Comparison of ENCODE assay signal across 9 mouse cellular contexts in the genomic region with DNA sequence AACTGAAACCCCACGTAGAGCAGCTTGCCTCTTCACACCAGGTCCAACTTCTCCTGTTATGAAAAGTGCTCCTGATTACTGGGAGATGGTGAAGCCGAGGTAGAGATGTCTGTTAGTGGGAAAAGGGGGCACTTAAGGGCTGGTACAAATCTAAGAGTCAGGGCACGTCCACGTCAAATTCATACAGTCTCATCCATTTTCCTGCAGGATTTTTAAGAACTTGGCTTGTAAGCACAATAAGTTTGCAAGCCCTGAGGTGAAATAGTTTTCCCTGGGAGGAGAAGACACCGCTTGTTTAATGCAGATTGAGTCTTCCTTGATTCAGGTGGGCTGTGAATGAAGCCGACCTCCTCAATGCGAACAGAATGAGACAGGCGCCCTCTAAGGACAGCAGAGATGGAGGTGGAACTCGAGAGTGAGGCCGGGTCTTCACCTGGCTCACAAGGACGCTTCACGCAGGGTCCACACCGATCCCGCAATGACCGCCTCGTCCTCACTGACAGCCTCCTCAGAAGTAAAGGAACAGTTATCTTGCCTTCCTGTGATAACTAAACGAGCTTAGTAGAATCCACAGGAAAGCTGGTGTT. TPM values are rescaled to one million over a fixed set of nuclear protein-coding genes. Genes with fewer than 3 reads are reported as not detected.
DNase-seq lines count a peak whose midpoint lies in the region; ATAC-seq and TF ChIP-seq lines count a peak whose summit lies in the region.
"Had no signal": no experiment of that assay in that cellular context is flagged by ENCODE, and none has a peak within 500 bp of the region (broad histone marks: within the 10 kb centered on the region; RNA-seq: fewer than 3 reads in every experiment).

No protein-coding gene starts in this region.

- ATAC-seq in heart, embryonic 14.5 days (ENCODE audit: insufficient number of reproducible peaks, insufficient read depth, low FRiP score, low read depth) = no peak
- ATAC-seq in liver, embryonic 16.5 days (ENCODE audit: low read depth) = no peak

- H3K27ac ChIP-seq in heart, adult 2 months = peak overlapping the region; percentile 78
- peak overlapping the region in 1 of 2 experiments; percentile 86; a peak in 2 of 4 replicates for H3K27ac ChIP-seq in heart, embryonic 14.5 days (replicated peaks in 1 of 2; ENCODE audit: control insufficient read depth in 1 of 2, insufficient read depth in 1 of 2, low read depth in 2 of 2, low read length in 2 of 2)
- peak overlapping the region; percentile 67 for H3K27ac ChIP-seq in liver, embryonic 16.5 days (ENCODE audit: low read length)

- TF ChIP-seq EP300 in heart, adult 2 months (IDR thresholded peaks at IDR 0.05; ENCODE audit: insufficient read depth, low read depth, low read length) = no peak

- no peaks in the 10 kb centered on the region for H3K79me2 ChIP-seq in heart, adult 2 months (replicated peaks; ENCODE audit: control insufficient read depth, insufficient read depth, low read length)
- H3K79me2 ChIP-seq in C2C12 (ENCODE audit: control insufficient read depth, insufficient read depth) = no peaks in the 10 kb centered on the region

- TF ChIP-seq CTCF in heart, adult 2 months (IDR thresholded peaks at IDR 0.05) = peak; percentile 26
- TF ChIP-seq CTCF in C2C12 (IDR thresholded peaks at IDR 0.05; ENCODE audit: control insufficient read depth, insufficient read depth, insufficient read length) = no peak

- peak overlapping the region; percentile 78 for H3K4me2 ChIP-seq in heart, embryonic 14.5 days (ENCODE audit: low read length)
- peak overlapping the region; percentile 87 for H3K4me2 ChIP-seq in liver, embryonic 16.5 days (ENCODE audit: low read depth, low read length)

- DNase-seq in heart, adult 2 months = peak in 1 of 2 experiments; percentile 34
- no peak for DNase-seq in heart, postnatal 14 days
- peak; percentile 41 for DNase-seq in c-Kit-positive CD71-positive TER-119-negative erythroid progenitor cells, embryonic 14.5 days (ENCODE audit: low read depth)
- peak; percentile 61 for DNase-seq in thymus, postnatal 14 days
- DNase-seq in layer of hippocampus, adult 9-11 months = no peak

- no peaks in the 10 kb centered on the region for H3K79me3 ChIP-seq in C2C12 (ENCODE audit: low read depth)

- peak overlapping the region; percentile 63 for H3K4me3 ChIP-seq in heart, adult 2 months
- H3K4me3 ChIP-seq in C2C12 (ENCODE audit: insufficient read depth, poor library complexity, severe bottlenecking) = peak overlapping the region; percentile 40
- peak overlapping the region; percentile 65 to 82 for H3K4me3 ChIP-seq in heart, embryonic 14.5 days (ENCODE audit: control insufficient read depth in 1 of 2, insufficient read depth in 1 of 2, low read depth in 1 of 2, low read length in 2 of 2)
- peak overlapping the region; percentile 74 for H3K4me3 ChIP-seq in liver, embryonic 16.5 days (ENCODE audit: low read depth, low read length)

- peaks cover 2% of the 10 kb centered on the region; the same call in 1 of the 2 replicates for H3K36me3 ChIP-seq in heart, adult 2 months (ENCODE audit: control insufficient read depth, insufficient read depth, low read length)
- H3K36me3 ChIP-seq in C2C12 (ENCODE audit: control insufficient read depth, insufficient read depth) = no peaks in the 10 kb centered on the region
- no peaks in the 10 kb centered on the region for H3K36me3 ChIP-seq in heart, embryonic 14.5 days (ENCODE audit: control insufficient read depth, insufficient read depth, low read length)
- no peaks in the 10 kb centered on the region for H3K36me3 ChIP-seq in liver, embryonic 16.5 days (ENCODE audit: control insufficient read depth, insufficient read depth)

- peak overlapping the region; percentile 35 for H3ac ChIP-seq in C2C12 (ENCODE audit: control insufficient read depth, insufficient read length, low read depth)

- H3K9me3 ChIP-seq in heart, embryonic 14.5 days (ENCODE audit: control insufficient read depth, low read length) = no peaks in the 10 kb centered on the region
- no peaks in the 10 kb centered on the region for H3K9me3 ChIP-seq in liver, embryonic 16.5 days (replicated peaks; ENCODE audit: control insufficient read depth, low read length)

- peaks cover 5% of the 10 kb centered on the region for H3K4me1 ChIP-seq in heart, adult 2 months (ENCODE audit: control insufficient read depth, insufficient read depth, low read length)
- H3K4me1 ChIP-seq in heart, embryonic 14.5 days (ENCODE audit: control insufficient read depth in 2 of 2, insufficient read depth in 2 of 2, low read length in 2 of 2) = peaks cover 6 to 34% of the 10 kb centered on the region in 2 experiments
- H3K4me1 ChIP-seq in liver, embryonic 16.5 days (ENCODE audit: control insufficient read depth, low read depth, low read length) = peaks cover 46% of the 10 kb centered on the region

- peak overlapping the region; percentile 64 for H3K9ac ChIP-seq in heart, adult 2 months (ENCODE audit: low read depth, low read length)
- peak overlapping the region; percentile 79 for H3K9ac ChIP-seq in heart, embryonic 14.5 days (ENCODE audit: low read length)
- H3K9ac ChIP-seq in liver, embryonic 16.5 days (ENCODE audit: low read depth, low read length) = peak overlapping the region; percentile 70

- H3K27me3 ChIP-seq in heart, adult 2 months (ENCODE audit: control insufficient read depth, insufficient read depth, low read length) = no peaks in the 10 kb centered on the region
- H3K27me3 ChIP-seq in C2C12 (ENCODE audit: control insufficient read depth, insufficient read depth, insufficient read length) = no peaks in the 10 kb centered on the region
- no peaks in the 10 kb centered on the region for H3K27me3 ChIP-seq in heart, embryonic 14.5 days (ENCODE audit: control insufficient read depth, insufficient read depth, low read length)
- no peaks in the 10 kb centered on the region for H3K27me3 ChIP-seq in liver, embryonic 16.5 days (ENCODE audit: control insufficient read depth, insufficient read depth, low read depth, low read length)

- no peak for TF ChIP-seq POLR2A in heart, adult 2 months (IDR thresholded peaks at IDR 0.05; ENCODE audit: insufficient read depth, low read depth, low read length)

- intact Hi-C loops in heart, adult 2 months (cut with DNase I) = loop anchor here (2.0 to 10.0 kb wide), 4 partner anchors 40 to 1482 kb away; a partner anchor contains a TSS
- intact Hi-C loops in heart, postnatal 14 days (cut with DNase I) = loop anchor here (5.0 kb wide), 2 partner anchors 94 to 189 kb away; a partner anchor contains a TSS

- WGBS in heart, adult 2 months = 22% methylated on average over 17 of the region's 17 CpGs
- 1% methylated on average over 17 of the region's 17 CpGs for WGBS in heart, embryonic 14.5 days
- 1% methylated on average over 17 of the region's 17 CpGs for WGBS in liver, embryonic 16.5 days (ENCODE audit: insufficient replicate concordance)

TF ChIP-seq in C2C12, 6 proteins besides CTCF, POLR2A, EP300 and RAD21:
- TF ChIP-seq USF1 (IDR thresholded peaks at IDR 0.05; ENCODE audit: low read depth) (no peak), CEBPB (IDR thresholded peaks at IDR 0.05; ENCODE audit: low read depth) (no peak), MAX (IDR thresholded peaks at IDR 0.05) (no peak), MYOG (IDR thresholded peaks at IDR 0.05; ENCODE audit: control insufficient read depth, extremely low read depth, insufficient read length) (no peak), MYOD1 (IDR thresholded peaks at IDR 0.05; ENCODE audit: control insufficient read depth, insufficient read length, low read depth) (no peak)

RNA-seq across cellular contexts. Expression of a gene that starts 34.7 kb away (rescaled TPM):
- total RNA-seq in heart, adult 2 months (2021) = not detected
- not detected in 2 replicates for polyA plus RNA-seq in heart, adult 2 months (2012; rRNA removed)
- total RNA-seq in heart, postnatal 14 days (2021) = not detected
- polyA plus RNA-seq in C2C12 (2012; fragmentation: generic; extraction: Trizol) = 0.01 TPM
- polyA plus RNA-seq in heart, embryonic 14.5 days (2014; fragmentation: Nextera tagmentation; extraction: Ambion mirVana) = not detected in 2 replicates
- 0.01 TPM in 1 of 2 replicates, not detected in the other for polyA plus RNA-seq in liver, embryonic 16.5 days (2015; fragmentation: Nextera tagmentation; extraction: Ambion mirVana)
- total RNA-seq: common myeloid progenitor, adult 5-6 weeks had no signal

RNA-seq across cellular contexts. Expression of a gene that starts 40.7 kb away (rescaled TPM):
- 10 to 100 TPM; 81.7 to 95.1 TPM for total RNA-seq in heart, adult 2 months (2021)
- 33.8 and 57.2 TPM in 2 replicates for polyA plus RNA-seq in heart, adult 2 months (2012; rRNA removed)
- 10 to 100 TPM; 81.3 to 85.1 TPM for total RNA-seq in heart, postnatal 14 days (2021)
- 14.3 TPM for polyA plus RNA-seq in C2C12 (2012; fragmentation: generic; extraction: Trizol)
- polyA plus RNA-seq in heart, embryonic 14.5 days (2014; fragmentation: Nextera tagmentation; extraction: Ambion mirVana) = 10.8 and 11.4 TPM in 2 replicates
- 1.7 TPM in 2 replicates for polyA plus RNA-seq in liver, embryonic 16.5 days (2015; fragmentation: Nextera tagmentation; extraction: Ambion mirVana)

RNA-seq across cellular contexts. Expression of a gene that starts 56.0 kb away (rescaled TPM):
- total RNA-seq in heart, adult 2 months (2021) = not detected
- polyA plus RNA-seq in heart, adult 2 months (2012; rRNA removed) = not detected in 2 replicates
- total RNA-seq in heart, postnatal 14 days (2021) = not detected
- not detected for polyA plus RNA-seq in C2C12 (2012; fragmentation: generic; extraction: Trizol)
- not detected in 2 replicates for polyA plus RNA-seq in heart, embryonic 14.5 days (2014; fragmentation: Nextera tagmentation; extraction: Ambion mirVana)
- polyA plus RNA-seq in liver, embryonic 16.5 days (2015; fragmentation: Nextera tagmentation; extraction: Ambion mirVana) = not detected in 2 replicates
- total RNA-seq: common myeloid progenitor, adult 5-6 weeks had no signal

Comparison
In these comparisons a context has a peak if more than half of its experiments do, and no peak if none do; other contexts are left out.
1. DNase-seq: peak in c-Kit-positive CD71-positive TER-119-negative erythroid progenitor cells, embryonic 14.5 days (single experiment) and thymus, postnatal 14 days (single experiment); none in heart, postnatal 14 days (0 of 2) and layer of hippocampus, adult 9-11 months (single experiment).
2. Peak in every context shown above with its lines, with median percentiles within 50 percentile points of each other: H3K4me3 ChIP-seq and H3K9ac ChIP-seq.